Mouse (Mus musculus): Measurements from ENCODE around the gene Msmo1.

GRCm38 (mm10) chr8:64688161-64688560, 45.4 kb downstream of the Msmo1 start:
- TF ChIP-seq POLR2A (IDR thresholded peaks at IDR 0.05; ENCODE audit: insufficient read depth, low read depth, low read length) (no peak), CTCF (IDR thresholded peaks at IDR 0.05) (no peak), EP300 (IDR thresholded peaks at IDR 0.05; ENCODE audit: insufficient read depth, low read depth, low read length) (no peak)

All from heart, adult 2 months (tissue).